Mouse (Mus musculus) adrenal gland, adult 8-10 months (tissue): ENCODE results near the gene Gm9736. TPM values are rescaled to one million over a fixed set of nuclear protein-coding genes. Genes with fewer than 3 reads are reported as not detected.
"Not testable (repeated sequence)": the region's sequence is repeated elsewhere in the genome, so short reads cannot be mapped to it uniquely, and the experiment has no call there.

ENCODE experiments used
- DNase-seq: peaks from one replicate; pipeline ENCODE4 v3.0.0; 2022
- total RNA-seq, 4 experiments: library from RNA; stranded (reverse); gene quantifications; 2 replicates each; pipeline ENCODE4 v1.2.4; 2022

Gm9736 gene
- not detected for total RNA-seq

DNA sequence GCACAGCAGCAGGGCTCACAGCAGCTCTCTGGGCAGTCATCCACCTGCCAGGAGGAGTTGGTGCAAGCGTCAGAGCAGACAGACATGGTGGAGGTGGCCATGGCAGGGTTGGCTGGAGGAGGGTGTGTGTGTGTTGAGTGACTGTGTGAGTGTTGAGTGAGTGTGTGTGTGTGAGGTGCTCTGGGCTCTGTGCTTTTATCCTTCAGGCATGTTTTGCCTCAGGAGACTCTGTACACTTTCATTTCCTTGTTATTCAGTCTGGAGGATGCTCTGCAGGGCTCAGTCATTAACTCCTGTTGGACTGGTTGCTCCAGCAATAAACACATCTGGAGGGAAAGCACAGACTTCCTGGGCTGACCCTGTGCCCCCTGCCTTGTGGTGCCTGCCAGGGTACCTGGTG, at the start of gene Gm9736:
Gene Gm9736 (minus strand): TSS at position 101 of the 400 bp plus-strand sequence.
- not testable (repeated sequence) for DNase-seq

DNA sequence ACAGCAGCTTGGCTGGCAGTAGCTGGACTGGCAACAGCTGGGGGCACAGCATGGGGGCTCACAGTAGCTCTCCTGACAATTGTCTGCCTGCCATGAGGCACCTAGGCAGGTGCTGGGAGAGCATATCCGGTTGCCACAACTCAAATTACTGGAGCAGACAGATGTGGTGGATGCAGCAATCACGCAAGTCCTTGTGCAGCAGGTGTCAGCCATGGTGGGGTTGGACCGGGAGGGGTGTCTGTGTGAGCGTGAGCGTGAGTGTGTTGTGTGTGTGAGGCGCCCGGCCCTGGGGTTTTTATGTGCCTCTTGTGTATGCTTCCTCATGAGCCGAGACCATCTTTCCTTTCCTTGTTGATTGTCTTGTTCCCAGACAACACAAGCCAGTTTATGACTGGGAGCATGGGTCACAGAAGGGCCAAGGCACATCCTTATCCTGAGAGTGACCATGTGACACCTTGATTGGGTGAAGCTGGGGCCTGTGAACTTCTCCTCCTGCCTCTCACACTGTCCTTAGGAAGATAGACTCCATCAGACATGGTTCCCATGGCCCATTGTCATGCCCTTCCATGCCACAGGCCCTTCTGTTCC, 47.9 kb upstream of the Gm9736 start, which contains the start of gene Gm19668:
Gene Gm19668 (minus strand): TSS at position 213 of the 588 bp plus-strand sequence.
- no peak for DNase-seq

DNA sequence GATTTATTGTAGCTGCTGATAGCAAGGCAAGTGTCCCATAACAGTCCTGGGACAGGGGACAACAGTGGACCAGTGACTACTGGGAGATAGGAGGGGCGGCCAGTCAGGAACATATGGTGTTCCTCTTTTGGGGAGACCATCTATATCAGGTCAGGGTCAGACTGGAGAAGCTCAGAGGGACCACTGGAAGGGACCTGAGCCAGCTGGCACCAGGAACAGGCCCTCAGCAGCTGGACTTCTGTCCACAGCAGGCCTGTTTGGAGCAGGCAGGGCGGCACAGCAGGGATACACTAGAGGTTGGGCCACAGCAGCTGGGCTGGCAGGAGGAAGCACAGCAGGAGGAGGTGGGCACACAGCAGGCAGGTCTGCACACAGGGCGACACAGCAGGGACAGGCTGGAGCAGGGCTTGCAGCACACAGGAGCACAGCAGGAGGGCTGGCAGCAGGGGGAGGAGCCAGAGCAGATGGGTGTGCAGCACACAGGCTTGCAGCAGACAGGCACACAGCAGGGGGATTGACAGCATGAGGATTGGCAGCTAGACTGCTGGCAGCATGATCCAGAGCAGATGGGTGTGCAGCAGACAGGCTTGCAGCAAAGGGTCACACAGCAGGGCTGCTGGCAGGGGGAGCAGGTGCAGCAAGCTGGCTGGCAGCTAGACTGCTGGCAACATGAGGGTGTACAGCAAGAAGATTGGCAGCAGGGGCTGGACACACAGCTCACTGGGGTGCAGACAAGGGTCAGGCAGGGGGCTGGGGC, 47.2 kb upstream of the Gm9736 start:
- DNase-seq = not testable (repeated sequence)

DNA sequence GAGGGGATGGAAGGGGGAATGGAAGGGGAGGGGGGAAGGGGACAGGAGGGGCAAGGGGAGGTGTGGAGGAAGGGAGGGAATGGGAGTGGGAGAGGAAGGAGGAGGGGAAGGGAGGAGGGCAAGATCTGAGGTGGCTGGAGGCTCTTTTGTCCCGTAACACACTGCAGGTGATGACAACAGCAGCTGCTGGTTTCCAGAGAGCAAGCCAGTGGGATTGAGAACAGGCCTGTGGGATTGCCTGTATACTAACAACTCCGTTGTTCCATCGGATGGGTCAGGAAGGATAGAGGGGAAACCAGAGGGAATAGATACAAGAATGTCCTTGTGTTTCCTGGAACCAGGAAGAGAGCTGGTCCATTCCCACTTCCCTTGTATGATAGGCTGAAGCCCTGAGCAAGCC, 46.5 kb upstream of the Gm9736 start:
- no peak for DNase-seq

DNA sequence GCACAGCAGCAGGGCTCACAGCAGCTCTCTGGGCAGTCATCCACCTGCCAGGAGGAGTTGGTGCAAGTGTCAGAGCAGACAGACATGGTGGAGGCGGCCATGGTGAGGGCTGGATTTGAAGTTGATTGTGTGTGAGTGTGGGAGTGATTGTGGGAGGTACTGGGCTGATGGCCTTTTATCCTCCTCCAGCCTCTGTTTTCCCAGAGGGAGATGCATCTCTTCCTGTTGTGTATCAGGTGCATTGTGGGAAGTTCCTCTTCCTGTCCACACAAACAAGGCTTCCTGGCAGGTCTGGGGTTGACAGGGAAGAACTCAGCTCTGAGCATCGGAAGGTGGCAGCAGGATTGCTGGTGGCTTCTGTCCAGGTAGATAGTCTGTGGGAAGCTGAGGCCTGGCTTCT, 43.8 kb upstream of the Gm9736 start, which contains the start of gene Gm9639:
Gene Gm9639 (minus strand): TSS at position 101 of the 400 bp plus-strand sequence.
- DNase-seq = no peak

DNA sequence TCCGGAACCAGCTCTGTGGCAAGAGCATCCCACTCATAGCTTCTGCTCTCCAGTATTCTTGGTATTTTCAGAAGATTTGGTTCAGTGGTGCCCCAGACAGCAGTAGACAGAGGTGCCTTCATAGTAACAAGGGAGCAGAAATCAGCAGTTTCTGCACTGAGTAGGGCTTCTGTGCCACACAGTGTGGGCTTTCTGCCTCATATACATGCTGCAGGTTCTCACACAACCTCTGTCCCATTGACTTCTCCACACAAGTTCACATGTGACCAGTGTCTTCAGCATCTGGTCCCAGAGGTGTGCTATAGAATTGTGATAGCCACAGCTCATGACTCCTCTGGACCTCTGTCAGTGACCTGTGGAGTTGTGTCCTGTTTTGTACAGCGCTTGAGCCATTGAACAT, 37.5 kb upstream of the Gm9736 start:
- DNase-seq = no peak

DNA sequence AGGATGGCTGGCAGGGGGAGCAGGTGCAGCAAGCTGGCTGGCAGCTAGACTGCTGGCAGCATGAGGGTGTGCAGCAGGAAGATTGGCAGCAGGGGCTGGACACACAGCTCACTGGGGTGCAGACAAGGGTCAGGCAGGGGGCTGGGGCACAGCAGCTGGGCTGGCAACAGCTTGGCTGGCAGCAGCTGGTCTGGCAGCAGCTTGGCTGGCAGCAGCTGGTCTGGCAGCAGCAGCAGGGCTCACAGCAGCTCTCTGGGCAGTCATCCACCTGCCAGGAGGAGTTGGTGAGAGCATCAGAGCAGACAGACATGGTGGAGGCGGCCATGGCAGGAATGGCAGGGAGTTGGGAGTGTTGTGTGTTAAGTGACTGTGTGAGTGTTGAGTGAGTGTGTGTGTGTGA, 36.7 kb upstream of the Gm9736 start, which contains the start of gene Gm7137:
Gene Gm7137 (minus strand): TSS at position 325 of the 400 bp plus-strand sequence.
- not testable (repeated sequence) for DNase-seq

DNA sequence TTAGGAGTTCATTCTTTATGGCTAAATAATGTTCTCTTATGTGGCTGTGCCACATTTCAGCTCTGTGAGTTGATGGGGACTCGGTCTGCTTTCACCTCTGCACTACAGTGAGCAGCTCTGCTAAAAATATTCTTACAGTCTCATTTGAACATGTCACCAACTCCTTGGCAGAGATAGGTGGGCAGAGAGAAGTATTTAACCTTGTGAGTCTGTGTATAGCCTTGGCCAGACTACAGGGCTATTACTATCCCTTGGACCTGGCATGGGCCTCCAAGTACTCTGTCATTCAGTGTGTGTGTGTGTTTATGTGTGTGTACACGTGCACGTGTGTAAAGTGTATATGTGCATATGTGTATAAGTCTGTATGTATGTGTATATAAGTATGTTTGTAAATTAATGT, 32.2 kb upstream of the Gm9736 start:
- not testable (repeated sequence) for DNase-seq

DNA sequence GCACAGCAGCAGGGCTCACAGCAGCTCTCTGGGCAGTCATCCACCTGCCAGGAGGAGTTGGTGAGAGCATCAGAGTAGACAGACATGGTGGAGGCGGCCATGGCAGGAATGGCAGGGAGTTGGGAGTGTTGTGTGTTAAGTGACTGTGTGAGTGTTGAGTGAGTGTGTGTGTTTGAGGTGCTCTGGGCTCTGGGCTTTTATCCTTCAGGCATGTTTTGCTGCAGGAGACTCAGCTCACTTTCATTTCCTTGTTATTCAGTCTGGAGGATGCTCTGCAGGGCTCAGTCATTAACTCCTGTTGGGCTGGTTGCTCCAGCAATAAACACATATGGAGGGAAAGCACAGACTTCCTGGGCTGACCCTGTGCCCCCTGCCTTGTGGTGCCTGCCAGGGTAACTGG, 31.3 kb upstream of the Gm9736 start, which contains the start of gene Gm3250:
Gene Gm3250 (minus strand): TSS at position 101 of the 400 bp plus-strand sequence.
- DNase-seq = not testable (repeated sequence)

DNA sequence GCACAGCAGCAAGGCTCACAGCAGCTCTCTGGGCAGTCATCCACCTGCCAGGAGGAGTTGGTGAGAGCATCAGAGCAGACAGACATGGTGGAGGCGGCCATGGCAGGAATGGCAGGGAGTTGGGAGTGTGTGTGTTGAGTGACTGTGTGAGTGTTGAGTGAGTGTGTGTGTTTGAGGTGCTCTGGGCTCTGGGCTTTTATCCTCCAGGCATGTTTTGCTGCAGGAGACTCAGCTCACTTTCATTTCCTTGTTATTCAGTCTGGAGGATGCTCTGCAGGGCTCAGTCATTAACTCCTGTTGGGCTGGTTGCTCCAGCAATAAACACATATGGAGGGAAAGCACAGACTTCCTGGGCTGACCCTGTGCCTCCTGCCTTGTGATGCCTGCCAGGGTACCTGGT, 25.7 kb upstream of the Gm9736 start, which contains the start of gene Gm7138:
Gene Gm7138 (minus strand): TSS at position 101 of the 400 bp plus-strand sequence.
- not testable (repeated sequence) for DNase-seq

DNA sequence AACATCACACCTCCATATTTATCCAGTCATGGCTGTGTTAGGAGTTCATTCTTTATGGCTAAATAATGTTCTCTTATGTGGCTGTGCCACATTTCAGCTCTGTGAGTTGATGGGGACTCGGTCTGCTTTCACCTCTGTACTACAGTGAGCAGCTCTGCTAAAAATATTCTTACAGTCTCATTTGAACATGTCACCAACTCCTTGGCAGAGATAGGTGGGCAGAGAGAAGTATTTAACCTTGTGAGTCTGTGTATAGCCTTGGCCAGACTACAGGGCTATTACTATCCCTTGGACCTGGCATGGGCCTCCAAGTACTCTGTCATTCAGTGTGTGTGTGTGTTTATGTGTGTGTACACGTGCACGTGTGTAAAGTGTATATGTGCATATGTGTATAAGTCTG, 21.0 kb upstream of the Gm9736 start:
- not testable (repeated sequence) for DNase-seq

DNA sequence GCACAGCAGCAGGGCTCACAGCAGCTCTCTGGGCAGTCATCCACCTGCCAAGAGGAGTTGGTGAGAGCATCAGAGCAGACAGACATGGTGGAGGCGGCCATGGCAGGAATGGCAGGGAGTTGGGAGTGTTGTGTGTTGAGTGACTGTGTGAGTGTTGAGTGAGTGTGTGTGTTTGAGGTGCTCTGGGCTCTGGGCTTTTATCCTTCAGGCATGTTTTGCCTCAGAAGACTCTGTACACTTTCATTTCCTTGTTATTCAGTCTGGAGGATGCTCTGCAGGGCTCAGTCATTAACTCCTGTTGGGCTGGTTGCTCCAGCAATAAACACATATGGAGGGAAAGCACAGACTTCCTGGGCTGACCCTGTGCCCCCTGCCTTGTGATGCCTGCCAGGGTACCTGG, 20.1 kb upstream of the Gm9736 start, which contains the start of gene Gm3238:
Gene Gm3238 (minus strand): TSS at position 101 of the 400 bp plus-strand sequence.
- DNase-seq = not testable (repeated sequence)

DNA sequence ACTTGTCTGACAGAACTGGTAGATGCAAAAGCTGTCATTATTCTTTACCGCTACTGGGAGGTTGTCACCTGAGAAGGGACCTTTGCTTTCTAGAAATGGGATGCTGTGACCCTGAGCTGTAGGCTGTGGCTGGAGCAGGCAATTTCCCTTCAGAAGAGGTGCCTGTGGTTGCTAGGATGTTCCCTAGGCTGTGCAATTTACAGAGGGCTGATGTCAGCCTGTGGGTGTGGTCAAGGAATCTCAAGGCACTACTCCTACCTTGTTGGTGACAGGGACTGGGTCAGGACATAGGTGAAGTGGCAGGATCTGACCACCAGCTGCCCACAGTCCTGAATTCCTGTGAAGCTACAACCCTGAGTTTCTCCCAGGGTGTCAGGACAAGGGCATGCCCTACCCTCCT, 18.6 kb upstream of the Gm9736 start:
- DNase-seq = no peak

DNA sequence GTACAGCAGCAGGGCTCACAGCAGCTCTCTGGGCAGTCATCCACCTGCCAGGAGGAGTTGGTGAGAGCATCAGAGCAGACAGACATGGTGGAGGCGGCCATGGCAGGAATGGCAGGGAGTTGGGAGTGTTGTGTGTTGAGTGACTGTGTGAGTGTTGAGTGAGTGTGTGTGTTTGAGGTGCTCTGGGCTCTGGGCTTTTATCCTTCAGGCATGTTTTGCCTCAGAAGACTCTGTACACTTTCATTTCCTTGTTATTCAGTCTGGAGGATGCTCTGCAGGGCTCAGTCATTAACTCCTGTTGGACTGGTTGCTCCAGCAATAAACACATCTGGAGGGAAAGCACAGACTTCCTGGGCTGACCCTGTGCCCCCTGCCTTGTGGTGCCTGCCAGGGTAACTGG, 8.4 kb upstream of the Gm9736 start, which contains the start of gene Gm3233:
Gene Gm3233 (minus strand): TSS at position 101 of the 400 bp plus-strand sequence.
- DNase-seq = not testable (repeated sequence)

DNA sequence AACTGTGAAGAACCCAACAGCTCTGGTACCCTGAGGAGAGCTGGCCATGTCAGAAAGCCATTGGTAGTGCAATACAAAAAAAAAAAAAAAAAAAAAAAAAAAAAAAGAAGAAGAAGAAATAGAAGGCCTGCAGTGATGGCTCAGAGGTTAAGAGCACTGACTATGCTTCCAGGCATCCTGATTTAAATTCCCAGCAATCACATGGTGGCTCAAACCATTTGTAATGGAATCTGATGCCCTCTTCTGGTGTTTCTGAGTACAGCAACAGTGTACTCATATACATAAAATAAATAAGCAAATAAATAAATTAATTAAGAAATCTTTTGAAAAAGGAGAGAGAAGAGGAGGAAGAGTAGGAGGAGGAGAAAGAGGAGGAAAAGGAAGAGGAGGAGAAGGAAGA, 2.3 kb upstream of the Gm9736 start:
- no peak for DNase-seq

DNA sequence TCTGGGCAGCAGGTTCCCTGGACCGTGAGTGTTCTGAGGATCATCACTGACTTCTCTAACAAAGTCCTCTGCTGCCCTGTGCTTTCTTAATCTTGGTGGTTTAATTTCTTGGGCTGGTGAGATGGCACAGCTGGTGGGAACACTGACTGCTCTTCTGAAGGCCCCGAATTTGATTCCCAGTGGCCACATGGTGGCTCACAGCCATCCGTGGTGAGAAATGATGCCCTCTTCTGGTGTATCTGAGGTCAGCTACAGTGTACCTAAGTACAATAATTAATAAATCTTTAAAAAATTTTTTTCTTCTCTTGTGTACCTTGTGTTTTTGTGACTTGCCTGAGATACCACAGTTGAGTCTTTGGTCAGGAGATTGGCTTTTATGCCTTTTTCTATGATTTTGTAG, 1.2 kb upstream of the Gm9736 start:
- DNase-seq = not testable (repeated sequence)

DNA sequence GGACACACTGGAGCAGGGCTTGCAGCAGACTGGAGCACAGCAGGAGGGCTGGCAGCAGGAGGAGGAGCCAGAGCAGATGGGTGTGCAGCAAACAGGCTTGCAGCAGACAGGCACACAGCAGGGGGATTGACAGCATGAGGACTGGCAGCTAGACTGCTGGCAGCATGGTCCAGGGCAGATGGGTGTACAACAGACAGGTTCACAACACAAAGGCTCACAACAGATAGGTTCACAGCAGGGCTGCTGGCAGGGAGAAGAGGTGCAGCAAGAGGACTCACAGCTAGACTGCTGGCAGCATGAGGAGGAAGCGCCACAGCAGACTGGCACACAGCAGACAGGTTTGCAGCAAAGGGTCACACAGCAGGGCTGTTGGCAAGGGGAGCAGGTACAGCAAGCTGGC, 468 bp downstream of the Gm9736 start:
- DNase-seq = not testable (repeated sequence)

DNA sequence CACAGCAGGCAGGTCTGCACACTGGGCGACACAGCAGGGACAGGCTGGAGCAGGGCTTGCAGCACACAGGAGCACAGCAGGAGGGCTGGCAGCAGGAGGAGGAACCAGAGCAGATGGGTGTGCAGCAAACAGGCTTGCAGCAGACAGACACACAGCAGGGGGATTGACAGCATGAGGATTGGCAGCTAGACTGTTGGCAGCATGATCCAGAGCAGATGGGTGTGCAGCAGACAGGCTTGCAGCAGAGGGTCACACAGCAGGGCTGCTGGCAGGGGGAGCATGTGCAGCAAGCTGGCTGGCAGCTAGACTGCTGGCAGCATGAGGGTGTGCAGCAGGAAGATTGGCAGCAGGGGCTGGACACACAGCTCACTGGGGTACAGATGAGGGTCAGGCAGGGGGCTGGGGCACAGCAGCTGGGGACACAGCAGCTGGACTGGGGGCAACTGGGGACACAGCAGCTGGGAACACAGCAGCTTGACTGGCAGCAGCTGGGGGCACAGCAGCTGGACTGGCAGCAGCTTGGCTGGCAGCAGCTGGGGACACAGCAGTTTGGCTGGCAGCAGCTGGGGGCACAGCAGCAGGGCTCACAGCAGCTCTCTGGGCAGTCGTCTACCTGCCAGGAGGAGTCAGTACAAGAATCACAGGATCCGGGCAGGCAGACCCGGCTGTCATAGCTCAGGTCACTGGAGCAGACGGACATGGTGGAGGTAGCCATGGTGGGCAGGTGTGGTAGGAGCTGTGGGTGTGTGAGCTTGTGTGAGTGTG, 9.0 kb downstream of the Gm9736 start, which contains the start of gene Gm18596:
Gene Gm18596 (minus strand): TSS at position 715 of the 765 bp plus-strand sequence.
- DNase-seq = not testable (repeated sequence)

DNA sequence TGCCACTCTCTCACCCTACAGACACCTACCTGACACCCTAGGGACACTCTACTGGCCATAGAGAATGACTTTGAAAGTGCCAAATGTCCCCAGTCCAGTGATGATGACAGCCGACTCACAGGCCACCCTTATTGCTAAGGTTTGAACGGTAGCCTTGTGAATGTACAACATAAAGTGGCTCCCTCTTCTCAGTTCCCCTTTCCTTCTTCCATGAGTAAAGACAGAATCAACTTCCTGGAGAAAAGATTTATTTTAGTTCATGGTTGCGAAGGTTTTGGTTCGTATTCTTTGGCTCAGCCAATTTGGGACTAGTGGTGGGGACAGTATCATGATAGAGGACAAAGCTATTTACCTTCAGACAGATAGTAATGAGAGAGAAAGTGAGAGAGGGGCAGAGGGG, 12.2 kb downstream of the Gm9736 start:
- no peak for DNase-seq

DNA sequence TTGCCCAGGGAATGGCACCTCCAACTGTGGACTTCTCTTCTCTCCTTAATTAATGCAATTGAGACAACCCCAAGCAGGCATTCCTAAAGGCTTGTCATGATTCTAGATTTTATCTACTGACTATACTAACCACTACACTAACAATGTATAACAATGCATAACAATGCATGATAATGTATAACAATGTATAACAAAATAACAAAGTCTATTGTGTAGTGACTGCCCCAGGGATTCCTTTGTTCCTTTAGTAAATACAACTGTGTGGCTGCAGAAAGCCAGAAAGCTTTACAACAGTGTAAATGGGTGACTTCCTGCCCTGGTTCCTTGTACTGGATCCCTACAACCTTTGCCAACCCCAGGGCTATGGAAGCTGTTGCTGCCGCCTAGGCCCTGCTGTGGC, 15.2 kb downstream of the Gm9736 start:
- DNase-seq = no peak

DNA sequence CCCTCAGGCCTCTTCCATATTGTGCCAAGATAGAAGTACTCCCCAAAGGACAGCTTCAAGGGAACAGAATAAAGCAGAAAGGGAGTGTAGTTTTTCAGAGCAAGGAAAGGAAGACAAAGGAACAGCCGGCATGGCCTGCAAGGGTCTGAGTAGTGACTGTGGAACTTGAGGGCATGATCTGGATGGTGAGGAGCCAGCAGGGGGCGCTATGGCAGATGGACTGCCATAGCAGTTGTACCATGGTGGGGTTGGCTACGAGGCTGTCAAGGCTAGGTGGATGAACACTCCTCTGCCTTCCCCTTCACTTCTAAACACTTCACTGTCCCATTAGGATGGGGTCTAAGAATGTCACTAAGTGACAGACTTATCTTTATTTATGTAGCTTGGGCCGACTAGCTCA, 21.9 kb downstream of the Gm9736 start:
- DNase-seq = no peak

DNA sequence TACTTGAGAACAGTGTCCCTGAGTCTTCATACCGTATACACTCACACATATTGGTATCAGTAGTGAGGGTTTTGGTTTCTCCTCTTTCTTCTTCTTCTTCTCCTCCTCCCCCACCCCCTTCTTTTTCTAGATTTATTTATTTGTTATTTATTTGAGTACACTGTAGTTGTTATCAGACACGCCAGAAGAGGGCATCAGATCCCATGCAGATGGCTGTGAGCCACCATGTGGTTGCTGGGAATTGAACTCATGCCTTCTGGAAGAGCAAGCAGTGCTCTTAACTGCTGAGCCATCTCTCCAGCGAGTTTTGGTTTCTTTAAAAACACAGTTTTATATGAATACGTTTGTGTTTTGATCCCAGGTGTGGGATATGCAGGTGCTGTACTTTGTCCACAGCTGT, 22.9 kb downstream of the Gm9736 start:
- DNase-seq = no peak

DNA sequence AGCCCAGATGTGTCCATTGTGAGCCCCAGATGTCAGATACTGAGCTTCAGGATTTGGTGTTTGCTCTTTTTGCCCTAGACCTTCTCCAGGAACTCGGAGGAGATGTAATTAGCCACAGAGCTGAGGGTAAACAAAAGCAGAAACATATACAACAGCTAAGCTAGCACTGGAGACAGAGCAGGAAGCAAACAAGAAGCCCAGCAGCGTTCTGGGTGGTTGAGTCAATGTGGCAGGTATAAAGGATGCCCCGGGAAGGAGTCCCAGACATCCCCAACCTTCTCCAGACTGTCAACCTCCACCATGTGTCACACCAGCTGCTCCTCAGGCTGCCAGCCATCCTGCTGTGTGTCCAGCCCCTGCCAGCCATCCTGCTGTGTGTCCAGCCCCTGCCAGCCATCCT, 25.0 kb downstream of the Gm9736 start, which contains the start of gene Gm10100:
Gene Gm10100 (plus strand): TSS at position 301 of the 400 bp plus-strand sequence.
- no peak for DNase-seq
